Mouse (Mus musculus) heart, adult 18-20 months (tissue): ENCODE results near the gene Orai2. TPM values are rescaled to one million over a fixed set of nuclear protein-coding genes. Genes with fewer than 3 reads are reported as not detected.
A peak's percentile ranks its signal among the peaks of the same experiment; 100 is the strongest.
"Not testable (repeated sequence)": the region's sequence is repeated elsewhere in the genome, so short reads cannot be mapped to it uniquely, and the experiment has no call there.

ENCODE experiments used
- DNase-seq, 2 experiments: peaks; one replicate each; pipeline ENCODE4 v3.0.0; 2021 to 2022; ENCODE audit warnings: mixed read lengths in 1 of 2
- total RNA-seq, 2 experiments: library from RNA; stranded (reverse); gene quantifications; 2 replicates each; pipeline ENCODE4 v1.2.3; 2021

Orai2 gene
- total RNA-seq, 2 experiments from 2014 or later = 1.2 to 2.4 TPM

- DNase-seq = peak; percentile 28 to 36
These were observed 3.3 kb upstream of the Orai2 start for GRCm38 (mm10) chr5:136173606-136174463.

GRCm38 (mm10) chr5:136172939-136173338 is 2.4 kb upstream of the Orai2 start:
- DNase-seq = no peak

GRCm38 (mm10) chr5:136171363-136172341 is 1.1 kb upstream of the Orai2 start:
- DNase-seq = no peak

GRCm38 (mm10) chr5:136169626-136170511 is 644 bp downstream of the Orai2 start:
- DNase-seq = peak; percentile 47 to 54

GRCm38 (mm10) chr5:136168071-136168470 is 2.4 kb downstream of the Orai2 start:
- no peak for DNase-seq

- DNase-seq = no peak
These were observed 3.2 kb downstream of the Orai2 start for GRCm38 (mm10) chr5:136167296-136167695.

- no peak for DNase-seq
These were observed 5.3 kb downstream of the Orai2 start for GRCm38 (mm10) chr5:136165246-136165645.

- DNase-seq = no peak
These were observed 6.6 kb downstream of the Orai2 start for GRCm38 (mm10) chr5:136163807-136164474.

GRCm38 (mm10) chr5:136160084-136160483 is 10.4 kb downstream of the Orai2 start:
- peak; percentile 83 to 84 for DNase-seq

- peak; percentile 50 to 69 for DNase-seq
These were observed 15.1 kb downstream of the Orai2 start for GRCm38 (mm10) chr5:136155399-136155798.

- peak; percentile 40 to 64 for DNase-seq
These were observed 18.1 kb downstream of the Orai2 start for GRCm38 (mm10) chr5:136152365-136152764.

- DNase-seq = not testable (repeated sequence)
These were observed 21.4 kb downstream of the Orai2 start for GRCm38 (mm10) chr5:136149134-136149576.

GRCm38 (mm10) chr5:136147704-136148103 is 22.8 kb downstream of the Orai2 start:
- no peak for DNase-seq

- no peak for DNase-seq
These were observed 23.6 kb downstream of the Orai2 start for GRCm38 (mm10) chr5:136146936-136147335.

GRCm38 (mm10) chr5:136144606-136145430 is 25.7 kb downstream of the Orai2 start:
- peak; percentile 29 to 45 for DNase-seq

GRCm38 (mm10) chr5:136143161-136143755 is 27.3 kb downstream of the Orai2 start:
- DNase-seq = no peak

GRCm38 (mm10) chr5:136142746-136143145 is 27.8 kb downstream of the Orai2 start:
- DNase-seq = no peak

GRCm38 (mm10) chr5:136140057-136140482 is 30.4 kb downstream of the Orai2 start:
- DNase-seq = peak in 1 of 2 experiments; percentile 50

- DNase-seq = no peak
These were observed 31.1 kb downstream of the Orai2 start for GRCm38 (mm10) chr5:136139393-136139792.
